Mouse (Mus musculus) E14TG2a.4 (cell line): ENCODE measurements around the gene Dpyd.

Source experiments
- H3K27me3 ChIP-seq: 2 replicates; pipeline ENCODE4 v1.6.1; 2014; ENCODE audit warnings: low read length, control low read depth; ENCODE audit not compliant: insufficient read depth
- H3K36me3 ChIP-seq: 2 replicates; pipeline ENCODE4 v1.6.1; 2014; ENCODE audit warnings: low read length, control low read depth; ENCODE audit not compliant: insufficient read depth
- H3K4me1 ChIP-seq: replicated peaks from 2 replicates; pipeline ENCODE4 v1.6.1; 2014; ENCODE audit warnings: low read depth, low read length, control low read depth
- H3K4me3 ChIP-seq: replicated peaks from 2 replicates; pipeline ENCODE4 v1.5.1; 2014; ENCODE audit warnings: mild to moderate bottlenecking, low read length
- H3K9me3 ChIP-seq: 2 replicates; pipeline ENCODE4 v1.6.1; 2014; ENCODE audit warnings: low read length, control low read depth
- CTCF ChIP-seq: conservative IDR thresholded peaks from 2 replicates; pipeline ENCODE4 v1.5.1; 2014; ENCODE audit warnings: low read length
- NANOG ChIP-seq: IDR thresholded peaks from 2 replicates; pipeline ENCODE4 v1.6.1; 2014; ENCODE audit warnings: borderline replicate concordance, low read length, mixed read lengths
- POU5F1 ChIP-seq: IDR thresholded peaks from 2 replicates; pipeline ENCODE4 v1.6.1; 2014; ENCODE audit warnings: low read length, borderline replicate concordance

Gene Dpyd

DNA sequence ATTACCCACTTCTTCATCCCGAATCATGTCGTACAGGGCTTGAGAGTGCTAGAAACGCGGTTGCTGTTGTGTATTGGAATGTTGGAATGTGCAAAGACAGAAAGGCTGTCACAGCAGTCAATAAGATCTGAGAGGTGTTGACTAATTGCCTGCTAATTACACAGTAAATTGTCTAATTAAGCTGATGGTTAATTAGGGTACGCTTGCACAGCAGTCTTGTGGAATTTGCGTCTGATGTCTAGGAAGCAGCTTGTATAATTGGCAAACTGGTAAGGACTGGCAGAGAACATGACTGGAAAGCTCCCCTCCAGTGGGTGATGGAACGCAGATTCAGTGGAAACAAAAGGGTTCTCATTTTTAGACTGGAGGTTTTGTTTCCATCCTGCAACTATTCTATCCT, 459.3 kb downstream of the Dpyd start:
- TF ChIP-seq CTCF (no peak), NANOG (no peak), POU5F1 (no peak)
- H3K9me3 ChIP-seq, result peaks cover 3% of the 10 kb centered on the region; the same call in 1 of the 2 replicates
- no peaks in the 10 kb centered on the region for H3K4me1 ChIP-seq
- H3K36me3 ChIP-seq, result no peaks in the 10 kb centered on the region
- H3K4me3 ChIP-seq, result no peak overlapping the region
- no peaks in the 10 kb centered on the region for H3K27me3 ChIP-seq

GRCm38 (mm10) chr3:119042611-119043010, 480.7 kb downstream of the Dpyd start:
- Histone ChIP-seq H3K4me3 (no peak overlapping the region), H3K4me1 (no peaks in the 10 kb centered on the region), H3K27me3 (no peaks in the 10 kb centered on the region), H3K9me3 (no peaks in the 10 kb centered on the region), H3K36me3 (no peaks in the 10 kb centered on the region)
- TF ChIP-seq NANOG, result no peak
- TF ChIP-seq POU5F1, result no peak
- no peak for TF ChIP-seq CTCF

- H3K4me1 ChIP-seq, result no peaks in the 10 kb centered on the region
- H3K4me3 ChIP-seq, result no peak overlapping the region
- TF ChIP-seq NANOG (no peak), POU5F1 (no peak), CTCF (no peak)
- H3K27me3 ChIP-seq, result no peaks in the 10 kb centered on the region
- no peaks in the 10 kb centered on the region for H3K9me3 ChIP-seq
- no peaks in the 10 kb centered on the region for H3K36me3 ChIP-seq
Measured at GRCm38 (mm10) chr3:119056144-119056543, 494.2 kb downstream of the Dpyd start.

DNA sequence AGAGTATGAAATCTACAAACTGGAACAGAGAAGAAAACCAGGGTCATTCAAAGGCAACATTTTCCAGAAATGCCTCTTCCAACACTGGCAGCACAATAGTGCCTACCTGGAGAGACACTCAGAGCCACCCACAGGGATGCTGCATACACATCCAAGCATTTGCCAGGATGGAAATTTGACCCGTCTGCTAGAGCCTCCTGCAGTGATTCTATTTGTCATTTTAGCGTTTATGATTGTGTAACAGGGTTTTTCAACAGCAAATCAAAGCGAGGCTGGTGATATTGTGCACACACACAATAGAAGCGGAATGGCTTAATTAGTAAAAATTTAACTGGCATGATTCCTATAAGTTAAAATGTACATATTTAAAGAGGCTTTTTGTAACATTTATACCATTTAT, 501.3 kb downstream of the Dpyd start:
- Histone ChIP-seq H3K9me3 (no peaks in the 10 kb centered on the region), H3K36me3 (no peaks in the 10 kb centered on the region), H3K4me1 (no peaks in the 10 kb centered on the region), H3K27me3 (no peaks in the 10 kb centered on the region), H3K4me3 (no peak overlapping the region)
- TF ChIP-seq POU5F1, result no peak

GRCm38 (mm10) chr3:119063642-119064041, 501.7 kb downstream of the Dpyd start:
- Histone ChIP-seq H3K36me3 (no peaks in the 10 kb centered on the region), H3K4me1 (no peaks in the 10 kb centered on the region), H3K4me3 (no peak overlapping the region), H3K27me3 (no peaks in the 10 kb centered on the region), H3K9me3 (no peaks in the 10 kb centered on the region)
- TF ChIP-seq CTCF (no peak), POU5F1 (no peak), NANOG (no peak)

- H3K9me3 ChIP-seq, result no peaks in the 10 kb centered on the region
- no peaks in the 10 kb centered on the region for H3K4me1 ChIP-seq
- no peaks in the 10 kb centered on the region for H3K27me3 ChIP-seq
- H3K36me3 ChIP-seq, result no peaks in the 10 kb centered on the region
- no peak for TF ChIP-seq CTCF
- no peak for TF ChIP-seq NANOG
- TF ChIP-seq POU5F1, result no peak
- H3K4me3 ChIP-seq, result no peak overlapping the region
Measured at GRCm38 (mm10) chr3:119064746-119065145, 502.8 kb downstream of the Dpyd start.

GRCm38 (mm10) chr3:119067221-119067620, 505.3 kb downstream of the Dpyd start:
- H3K4me3 ChIP-seq, result no peak overlapping the region
- H3K9me3 ChIP-seq, result no peaks in the 10 kb centered on the region
- H3K36me3 ChIP-seq, result no peaks in the 10 kb centered on the region
- TF ChIP-seq NANOG (no peak), POU5F1 (no peak), CTCF (no peak)
- no peaks in the 10 kb centered on the region for H3K27me3 ChIP-seq
- no peaks in the 10 kb centered on the region for H3K4me1 ChIP-seq

DNA sequence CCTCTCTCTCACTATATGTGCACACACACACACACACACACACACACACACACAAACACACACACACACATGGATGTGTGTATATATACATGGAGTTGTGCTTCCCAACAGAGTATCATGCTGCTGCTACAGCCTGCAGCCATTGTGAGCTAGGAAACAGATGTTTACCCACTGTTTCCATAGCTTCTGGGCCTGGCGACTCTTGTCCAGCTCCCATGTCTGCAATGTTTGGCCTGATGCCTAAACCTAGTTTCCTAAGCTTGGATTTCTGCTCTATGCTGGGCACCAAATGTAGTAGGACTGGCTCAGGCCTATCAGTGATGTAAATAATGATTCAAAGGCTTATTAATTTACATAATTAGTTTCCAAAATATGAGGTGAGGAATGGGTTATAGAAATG, 524.7 kb downstream of the Dpyd start:
- no peak for TF ChIP-seq CTCF
- no peak for TF ChIP-seq NANOG
- TF ChIP-seq POU5F1, result no peak
- Histone ChIP-seq H3K27me3 (no peaks in the 10 kb centered on the region), H3K9me3 (no peaks in the 10 kb centered on the region), H3K4me1 (no peaks in the 10 kb centered on the region), H3K4me3 (no peak overlapping the region), H3K36me3 (no peaks in the 10 kb centered on the region)

DNA sequence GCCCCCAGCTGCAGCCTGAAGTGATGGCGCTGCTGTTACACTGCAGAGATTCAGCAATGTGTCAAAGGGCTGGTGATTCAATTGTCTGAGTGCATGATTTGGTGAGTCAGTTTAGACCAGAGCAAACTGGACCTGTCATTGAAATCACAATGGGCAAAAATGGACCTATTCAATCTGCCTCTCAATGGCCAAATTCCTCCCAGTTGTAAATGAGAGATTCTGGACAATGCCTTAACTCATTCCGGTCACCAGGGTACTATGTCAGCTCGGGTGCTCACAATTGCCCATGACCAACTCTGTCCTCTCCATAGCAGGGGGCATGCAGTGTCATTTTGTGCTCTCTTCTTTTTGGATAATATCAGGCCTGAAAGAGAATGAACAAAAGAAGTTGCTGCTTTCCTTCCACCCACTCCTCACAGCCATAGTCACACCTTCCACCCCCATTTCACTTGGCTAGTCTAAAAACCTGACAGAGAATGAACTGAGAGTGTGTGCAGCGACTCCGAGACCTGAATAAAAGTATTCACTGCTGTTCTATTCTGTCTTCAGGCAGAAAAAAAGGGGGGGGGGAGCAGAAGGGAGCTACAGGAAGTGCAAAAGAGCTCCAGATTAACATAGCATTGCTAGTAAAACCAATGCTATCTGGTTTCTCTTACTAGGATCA, 533.4 kb downstream of the Dpyd start:
- no peaks in the 10 kb centered on the region for H3K36me3 ChIP-seq
- no peaks in the 10 kb centered on the region for H3K9me3 ChIP-seq
- H3K4me3 ChIP-seq, result no peak overlapping the region
- no peak for TF ChIP-seq POU5F1
- TF ChIP-seq CTCF, result no peak
- peak; percentile 68 for TF ChIP-seq NANOG
- H3K4me1 ChIP-seq, result peaks cover 35% of the 10 kb centered on the region
- H3K27me3 ChIP-seq, result no peaks in the 10 kb centered on the region

DNA sequence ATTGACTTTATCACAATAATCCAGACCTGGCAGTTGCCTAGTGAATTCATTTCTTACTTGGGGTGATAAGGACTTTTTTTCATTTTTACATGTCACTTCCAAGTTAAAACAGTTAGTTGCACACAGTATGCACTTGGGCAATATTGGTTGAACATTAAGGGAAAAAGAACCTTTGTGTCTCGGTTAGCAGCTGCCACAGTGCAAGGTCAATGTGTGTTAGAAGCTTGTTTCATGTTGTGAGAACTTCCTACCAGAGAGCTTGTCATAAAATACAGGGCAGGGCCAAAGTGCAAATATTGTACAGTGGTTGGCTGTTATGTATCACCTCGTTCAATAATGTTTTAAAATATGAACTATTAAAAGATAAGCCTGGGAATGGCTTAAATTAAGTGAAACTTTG, 564.1 kb downstream of the Dpyd start:
- H3K4me3 ChIP-seq, result no peak overlapping the region
- TF ChIP-seq NANOG, result no peak
- no peak for TF ChIP-seq CTCF
- no peak for TF ChIP-seq POU5F1

More for the DNA sequence above, 564.1 kb downstream of the Dpyd start:
- Histone ChIP-seq H3K9me3 (no peaks in the 10 kb centered on the region), H3K27me3 (0 out of 2 replicates have a peak, but pooled peaks cover 3% of the 10 kb centered on the region), H3K36me3 (no peaks in the 10 kb centered on the region), H3K4me1 (peaks cover 7% of the 10 kb centered on the region; the same call in 1 of the 2 replicates)
